Mouse (Mus musculus) kidney, adult 2 months (tissue): ENCODE measurements around the gene Atg5. TPM values are rescaled to one million over a fixed set of nuclear protein-coding genes. Genes with fewer than 3 reads are reported as not detected.

Experiments used
- DNase-seq: peaks from one replicate; pipeline ENCODE4 v3.0.0; 2021
- H3K27ac ChIP-seq: fragments of 200-500 bp; 2 replicates; pipeline ENCODE4 v1.5.1; 2012; ENCODE audit warnings: low read depth, low read length, control low read depth, inconsistent platforms; ENCODE audit not compliant: insufficient read depth
- H3K27me3 ChIP-seq: fragments of 200-500 bp; replicated peaks from 2 replicates; pipeline ENCODE4 v1.6.1; 2012; ENCODE audit warnings: mild to moderate bottlenecking, moderate library complexity, low read length, inconsistent platforms; ENCODE audit not compliant: control insufficient read depth, insufficient read depth
- H3K36me3 ChIP-seq: fragments of 200-500 bp; 2 replicates; pipeline ENCODE4 v1.6.1; 2012; ENCODE audit warnings: mild to moderate bottlenecking, moderate library complexity, low read length, inconsistent platforms; ENCODE audit not compliant: control insufficient read depth, insufficient read depth
- H3K4me1 ChIP-seq: fragments of 200-500 bp; 2 replicates; pipeline ENCODE4 v1.6.1; 2011; ENCODE audit warnings: low read length; ENCODE audit not compliant: control insufficient read depth, insufficient read depth
- H3K4me3 ChIP-seq: fragments of 200-500 bp; 2 replicates; pipeline ENCODE4 v1.5.1; 2011; ENCODE audit warnings: mild to moderate bottlenecking, low read depth, low read length, control low read depth; ENCODE audit not compliant: insufficient read depth
- CTCF ChIP-seq: fragments of 200-500 bp; conservative IDR thresholded peaks from 2 replicates; pipeline ENCODE4 v1.5.1; 2011; ENCODE audit warnings: low read depth, mild to moderate bottlenecking, control low read depth, low read length, moderate library complexity, mixed read lengths; ENCODE audit not compliant: insufficient read depth, insufficient read length
- POLR2A ChIP-seq: fragments of 200-500 bp; IDR thresholded peaks from one replicate; pipeline ENCODE4 v1.6.1; 2011; ENCODE audit warnings: low read depth, low read length, control low read depth
- WGBS: fragments of 180-500 bp; shearing (Covaris S2); methylation state at CpG from one replicate; pipeline ENCODE4 v1.1.7; 2018; 5-methylcytosine and 5-hydroxymethylcytosine counted together
- polyA plus RNA-seq: library from polyadenylated mRNA; depleted of rRNA; stranded (reverse); fragments of >200 nt; gene quantifications from 2 replicates; pipeline ENCODE4 v1.2.3, GENCODE M21; 2012

Gene Atg5
- polyA plus RNA-seq, 1 experiment = 13.5 TPM

DNA sequence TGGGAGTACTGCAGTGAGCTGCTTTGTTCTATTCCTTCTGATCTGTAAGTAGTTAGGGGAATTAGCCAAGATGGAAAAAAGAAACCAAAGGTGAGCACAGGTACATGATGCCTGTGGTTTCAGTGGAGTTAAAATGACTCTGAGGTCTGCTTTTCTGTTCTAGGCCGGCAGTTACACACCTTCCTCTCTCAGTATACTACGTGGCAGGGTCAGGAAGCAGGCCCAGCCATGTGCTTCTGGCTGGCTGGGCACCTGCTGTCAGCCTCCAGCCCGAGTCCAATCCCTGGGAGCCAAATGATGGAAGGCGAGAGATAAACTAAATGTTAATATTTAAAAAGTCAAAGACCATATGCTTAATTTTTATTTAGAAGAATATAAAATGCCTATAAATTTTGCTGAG lies 85.3 kb downstream of the Atg5 start:
- Histone ChIP-seq H3K36me3 (no peaks in the 10 kb centered on the region), H3K4me3 (no peak overlapping the region), H3K27me3 (no peaks in the 10 kb centered on the region), H3K27ac (no peak overlapping the region), H3K4me1 (no peaks in the 10 kb centered on the region)
- no peak for DNase-seq
- 58% methylated on average over 4 of the region's 4 CpGs for WGBS
- TF ChIP-seq POLR2A (no peak), CTCF (no peak)

GRCm38 (mm10) chr10:44354393-44354792 lies 86.2 kb downstream of the Atg5 start:
- TF ChIP-seq CTCF = no peak
- no peak for TF ChIP-seq POLR2A
- H3K4me3 ChIP-seq = no peak overlapping the region
- H3K4me1 ChIP-seq = no peaks in the 10 kb centered on the region
- H3K27ac ChIP-seq = no peak overlapping the region
- no peak for DNase-seq
- WGBS = 90% methylated on average over 10 of the region's 10 CpGs
- no peaks in the 10 kb centered on the region for H3K27me3 ChIP-seq
- H3K36me3 ChIP-seq = no peaks in the 10 kb centered on the region

- H3K4me3 ChIP-seq = no peak overlapping the region
- no peaks in the 10 kb centered on the region for H3K36me3 ChIP-seq
- no peaks in the 10 kb centered on the region for H3K27me3 ChIP-seq
- H3K4me1 ChIP-seq = no peaks in the 10 kb centered on the region
- no peak overlapping the region for H3K27ac ChIP-seq
- WGBS = 87% methylated on average over 7 of the region's 7 CpGs
- TF ChIP-seq CTCF (no peak), POLR2A (no peak)
- DNase-seq = no peak
Measured at GRCm38 (mm10) chr10:44355216-44355615, 87.1 kb downstream of the Atg5 start.

DNA sequence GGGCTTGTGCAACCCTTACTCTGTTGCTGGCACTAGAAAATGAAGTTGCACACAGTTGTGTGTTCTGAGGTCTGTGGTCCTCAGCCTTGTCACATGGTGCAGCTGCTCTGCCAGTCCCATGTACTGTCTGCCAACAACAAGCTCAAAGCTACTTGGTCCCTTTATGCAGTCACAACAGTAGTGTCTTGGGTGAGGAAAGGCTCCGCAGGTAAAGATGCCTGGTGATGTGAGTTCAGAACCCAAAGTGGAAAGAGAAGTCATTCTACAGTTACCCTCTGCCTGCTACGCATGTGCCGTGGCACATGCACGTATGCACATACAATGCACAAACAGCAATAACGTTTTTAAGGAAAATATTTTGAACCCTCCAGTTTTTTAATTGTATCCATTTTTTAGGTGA lies 88.5 kb downstream of the Atg5 start:
- H3K27ac ChIP-seq = no peak overlapping the region

DNA sequence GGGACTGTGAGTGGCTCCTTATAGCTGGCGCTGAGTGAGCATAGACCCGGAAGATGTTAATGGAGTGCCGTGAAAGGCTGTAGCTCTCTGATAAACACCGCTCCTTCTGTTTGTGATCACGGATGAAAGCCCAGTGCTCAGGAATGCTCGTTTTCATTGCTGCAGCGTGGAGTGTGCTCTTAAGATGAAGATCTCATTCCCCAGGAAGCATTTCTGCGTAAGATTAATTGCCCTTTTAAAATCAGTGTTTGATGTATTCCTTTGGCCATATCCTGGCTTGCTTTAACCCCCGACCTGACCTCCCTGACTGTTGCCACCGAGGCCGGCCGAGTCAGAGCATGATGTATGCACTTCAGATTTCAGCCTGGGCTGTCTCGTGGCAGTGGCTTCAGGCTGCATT lies 89.2 kb downstream of the Atg5 start:
- TF ChIP-seq POLR2A (no peak), CTCF (no peak)
- Histone ChIP-seq H3K27ac (no peak overlapping the region), H3K4me1 (no peaks in the 10 kb centered on the region), H3K27me3 (no peaks in the 10 kb centered on the region), H3K36me3 (no peaks in the 10 kb centered on the region), H3K4me3 (no peak overlapping the region)
- 32% methylated on average over 13 of the region's 13 CpGs for WGBS
- DNase-seq = peak; percentile 35

More for the DNA sequence above, 88.5 kb downstream of the Atg5 start:
- Histone ChIP-seq H3K4me1 (no peaks in the 10 kb centered on the region), H3K4me3 (no peak overlapping the region), H3K27me3 (no peaks in the 10 kb centered on the region), H3K36me3 (no peaks in the 10 kb centered on the region)
- DNase-seq = no peak
- TF ChIP-seq POLR2A = no peak
- TF ChIP-seq CTCF = no peak
- WGBS = 98% methylated on average over 5 of the region's 5 CpGs

- WGBS = 79% methylated on average over 6 of the region's 6 CpGs
- Histone ChIP-seq H3K36me3 (no peaks in the 10 kb centered on the region), H3K27me3 (no peaks in the 10 kb centered on the region), H3K4me3 (no peak overlapping the region), H3K27ac (no peak overlapping the region), H3K4me1 (no peaks in the 10 kb centered on the region)
- TF ChIP-seq POLR2A (no peak), CTCF (no peak)
- no peak for DNase-seq
Measured at GRCm38 (mm10) chr10:44358816-44359215, 90.7 kb downstream of the Atg5 start.

DNA sequence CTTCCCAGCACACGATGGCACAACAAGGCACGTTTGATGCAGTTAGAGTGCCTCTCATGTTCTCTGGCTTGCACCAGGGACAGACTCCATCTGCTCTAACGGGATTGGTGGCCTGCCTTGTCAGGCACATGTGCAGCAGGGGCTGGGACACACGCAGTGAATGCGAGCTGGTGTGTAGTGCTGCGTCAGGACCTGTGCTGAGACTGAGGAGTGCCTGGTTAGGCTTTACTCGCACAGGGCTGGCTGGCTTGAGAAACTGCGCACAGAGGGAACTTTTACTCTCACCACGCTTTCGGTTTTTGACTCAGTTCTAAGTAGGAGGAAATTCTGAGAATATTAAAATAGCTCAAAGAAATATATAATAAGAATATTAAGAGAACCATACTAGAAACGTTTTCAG lies 92.5 kb downstream of the Atg5 start:
- no peak for DNase-seq
- Histone ChIP-seq H3K27ac (no peak overlapping the region), H3K36me3 (no peaks in the 10 kb centered on the region), H3K4me1 (no peaks in the 10 kb centered on the region), H3K4me3 (no peak overlapping the region), H3K27me3 (no peaks in the 10 kb centered on the region)
- WGBS = 90% methylated on average over 11 of the region's 11 CpGs
- TF ChIP-seq POLR2A (no peak), CTCF (no peak)

- no peak for TF ChIP-seq POLR2A
- TF ChIP-seq CTCF = no peak
- no peak overlapping the region for H3K4me3 ChIP-seq
- no peak overlapping the region for H3K27ac ChIP-seq
- H3K36me3 ChIP-seq = no peaks in the 10 kb centered on the region
- WGBS = 88% methylated on average over 5 of the region's 5 CpGs
- H3K27me3 ChIP-seq = no peaks in the 10 kb centered on the region
- no peak for DNase-seq
- H3K4me1 ChIP-seq = no peaks in the 10 kb centered on the region
Measured at GRCm38 (mm10) chr10:44362435-44362834, 94.3 kb downstream of the Atg5 start.
